Mouse (Mus musculus) cerebellum, postnatal 14 days (tissue): ENCODE results near the gene Sgpp2.
A peak's percentile ranks its signal among the peaks of the same experiment; 100 is the strongest.

ENCODE experiments used
- DNase-seq, 2 experiments: peaks; one replicate each; pipeline ENCODE4 v3.0.0; 2021; ENCODE audit warnings: mixed read lengths in 2 of 2

The Sgpp2 gene

GRCm38 (mm10) chr1:78412668-78413067, 102.5 kb downstream of the Sgpp2 start:
- no peak for DNase-seq

GRCm38 (mm10) chr1:78414421-78414820, 104.3 kb downstream of the Sgpp2 start:
- no peak for DNase-seq

GRCm38 (mm10) chr1:78417154-78417911, 107.2 kb downstream of the Sgpp2 start:
- no peak for DNase-seq

- DNase-seq = peak; percentile 89 to 94
These were observed 109.4 kb downstream of the Sgpp2 start for GRCm38 (mm10) chr1:78419593-78419992.

GRCm38 (mm10) chr1:78420271-78420670, 110.1 kb downstream of the Sgpp2 start:
- DNase-seq = no peak

GRCm38 (mm10) chr1:78421749-78422148, 111.6 kb downstream of the Sgpp2 start:
- DNase-seq = no peak

GRCm38 (mm10) chr1:78422576-78422975, 112.4 kb downstream of the Sgpp2 start:
- no peak for DNase-seq

- DNase-seq = no peak
These were observed 114.7 kb downstream of the Sgpp2 start for GRCm38 (mm10) chr1:78424848-78425247.

- no peak for DNase-seq
These were observed 115.2 kb downstream of the Sgpp2 start for GRCm38 (mm10) chr1:78425309-78425708.

GRCm38 (mm10) chr1:78425793-78426700, 115.9 kb downstream of the Sgpp2 start:
- DNase-seq = no peak

- no peak for DNase-seq
These were observed 116.7 kb downstream of the Sgpp2 start for GRCm38 (mm10) chr1:78426841-78427240.

- DNase-seq = no peak
These were observed 118.7 kb downstream of the Sgpp2 start for GRCm38 (mm10) chr1:78428851-78429250.

- no peak for DNase-seq
These were observed 123.3 kb downstream of the Sgpp2 start for GRCm38 (mm10) chr1:78433472-78433871.

GRCm38 (mm10) chr1:78435967-78436366, 125.8 kb downstream of the Sgpp2 start:
- DNase-seq = no peak

- no peak for DNase-seq
These were observed 126.3 kb downstream of the Sgpp2 start for GRCm38 (mm10) chr1:78436445-78436844.

- no peak for DNase-seq
These were observed 127.0 kb downstream of the Sgpp2 start for GRCm38 (mm10) chr1:78437150-78437549.

GRCm38 (mm10) chr1:78440716-78441115, 130.6 kb downstream of the Sgpp2 start:
- DNase-seq = no peak

GRCm38 (mm10) chr1:78443056-78443455, 132.9 kb downstream of the Sgpp2 start:
- no peak for DNase-seq

- DNase-seq = no peak
These were observed 136.1 kb downstream of the Sgpp2 start for GRCm38 (mm10) chr1:78446232-78446631.

- DNase-seq = no peak
These were observed 136.6 kb downstream of the Sgpp2 start for GRCm38 (mm10) chr1:78446742-78447141.

- no peak for DNase-seq
These were observed 137.9 kb downstream of the Sgpp2 start for GRCm38 (mm10) chr1:78448091-78448490.

- no peak for DNase-seq
These were observed 141.1 kb downstream of the Sgpp2 start for GRCm38 (mm10) chr1:78451070-78451854.

- no peak for DNase-seq
These were observed 142.4 kb downstream of the Sgpp2 start for GRCm38 (mm10) chr1:78452544-78452943.
